Mouse (Mus musculus) left cerebral cortex, adult 18-20 months (tissue): ENCODE measurements around the gene Ints7. TPM values are rescaled to one million over a fixed set of nuclear protein-coding genes. Genes with fewer than 3 reads are reported as not detected.

Experiments
- DNase-seq, 2 experiments: peaks; one replicate each; pipeline ENCODE4 v3.0.0; 2021 to 2022; ENCODE audit warnings: low spot score in 2 of 2, mixed read lengths in 1 of 2
- total RNA-seq, 2 experiments: library from RNA; stranded (reverse); gene quantifications; 2 replicates each; pipeline ENCODE4 v1.2.3; 2021

Gene Ints7
- total RNA-seq, 2 experiments from 2014 or later: 28.0 to 33.2 TPM

DNA sequence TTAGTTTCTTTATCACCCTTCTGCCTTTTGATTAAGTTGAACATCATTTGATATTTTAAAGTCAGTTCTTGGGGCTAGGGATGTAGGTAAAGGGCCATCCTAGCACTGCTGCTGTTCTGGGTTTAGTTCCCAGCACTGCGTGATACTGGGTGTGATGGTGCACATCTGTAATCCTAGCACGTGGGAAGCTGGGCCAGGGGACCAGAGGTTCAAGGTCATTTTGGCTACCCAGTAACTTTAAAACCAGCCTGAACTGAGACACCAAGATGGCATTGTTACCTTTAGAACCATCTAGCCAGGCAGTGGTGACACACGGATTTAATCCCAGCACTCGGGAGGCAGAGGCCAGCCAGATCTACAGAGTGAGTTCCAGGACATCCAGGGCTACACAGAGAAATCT is 8.4 kb downstream of the Ints7 start:
- no peak for DNase-seq

DNA sequence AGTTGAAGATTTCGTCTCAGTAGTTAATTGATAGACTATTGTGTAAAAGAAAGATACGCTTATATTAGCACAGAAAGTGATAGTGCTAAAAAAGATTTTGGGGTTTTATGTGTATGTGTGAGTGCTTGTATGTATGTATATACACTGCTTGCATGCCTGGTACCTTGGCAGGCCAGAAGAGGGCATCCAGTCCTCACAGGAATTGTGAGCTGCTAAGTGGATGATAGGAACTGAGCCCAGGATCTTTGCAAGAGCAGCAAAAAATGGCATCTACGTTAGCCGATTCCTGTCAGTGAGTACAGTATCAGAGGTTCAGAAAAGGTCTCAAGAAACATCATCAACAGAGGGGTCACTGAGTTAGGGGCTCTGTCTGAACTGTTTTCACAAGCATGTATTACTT is 9.0 kb downstream of the Ints7 start:
- no peak for DNase-seq

DNA sequence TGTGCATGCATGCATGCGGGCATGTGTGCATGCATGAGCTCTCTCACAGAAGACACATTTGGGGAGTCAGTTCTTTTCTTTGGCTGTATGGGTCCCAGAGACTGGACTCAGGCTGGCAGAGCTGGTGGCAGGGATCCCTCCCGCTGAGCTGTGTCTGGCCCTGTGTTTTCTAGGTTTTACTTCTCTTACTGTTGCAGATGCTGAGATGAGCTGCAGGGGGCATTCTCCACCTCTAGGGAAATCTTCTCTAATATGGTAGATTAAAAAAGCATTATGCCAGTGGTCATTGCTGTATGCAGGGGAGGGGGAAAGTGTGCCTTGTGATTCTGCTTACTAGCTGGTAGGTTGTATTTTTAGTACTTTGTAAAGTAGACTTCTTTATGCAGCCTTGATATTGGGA is 10.3 kb downstream of the Ints7 start:
- no peak for DNase-seq

DNA sequence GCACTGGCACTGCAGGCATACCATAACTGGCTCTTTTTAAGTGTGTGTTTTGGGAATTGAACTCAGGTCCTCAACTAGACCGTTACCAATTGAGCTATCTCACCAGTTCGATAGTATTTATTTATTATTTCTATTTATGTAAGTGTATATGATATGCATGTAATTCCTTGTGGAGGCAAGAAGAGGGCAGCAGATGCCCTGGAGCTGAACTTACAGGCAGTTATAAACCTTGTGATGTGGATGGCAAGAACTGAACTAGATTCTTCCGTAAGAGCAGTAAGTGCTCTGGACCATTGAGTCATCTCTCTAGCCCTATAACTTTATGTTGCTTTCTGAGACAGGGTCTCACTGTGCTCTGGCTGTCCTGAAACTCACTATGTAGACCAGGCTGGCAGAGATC is 11.6 kb downstream of the Ints7 start:
- DNase-seq: no peak

DNA sequence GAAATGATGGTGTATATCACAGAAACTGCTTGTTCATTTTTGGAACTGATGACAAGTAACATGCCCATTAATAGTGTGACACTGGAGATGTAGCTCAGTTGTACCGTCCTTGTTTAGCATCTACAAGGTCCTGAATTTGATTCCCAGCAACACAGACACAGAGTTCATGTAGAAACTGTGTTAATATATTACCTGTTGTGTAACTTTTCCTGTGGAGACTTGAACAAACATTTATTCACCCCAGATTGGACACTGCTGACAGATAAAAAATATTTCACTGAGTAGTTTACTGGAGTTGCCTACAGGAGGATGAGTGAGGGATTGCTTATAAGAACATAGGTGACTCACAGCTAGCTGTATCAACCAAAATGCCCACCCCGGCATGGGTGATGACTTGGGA is 13.3 kb downstream of the Ints7 start:
- DNase-seq: no peak

DNA sequence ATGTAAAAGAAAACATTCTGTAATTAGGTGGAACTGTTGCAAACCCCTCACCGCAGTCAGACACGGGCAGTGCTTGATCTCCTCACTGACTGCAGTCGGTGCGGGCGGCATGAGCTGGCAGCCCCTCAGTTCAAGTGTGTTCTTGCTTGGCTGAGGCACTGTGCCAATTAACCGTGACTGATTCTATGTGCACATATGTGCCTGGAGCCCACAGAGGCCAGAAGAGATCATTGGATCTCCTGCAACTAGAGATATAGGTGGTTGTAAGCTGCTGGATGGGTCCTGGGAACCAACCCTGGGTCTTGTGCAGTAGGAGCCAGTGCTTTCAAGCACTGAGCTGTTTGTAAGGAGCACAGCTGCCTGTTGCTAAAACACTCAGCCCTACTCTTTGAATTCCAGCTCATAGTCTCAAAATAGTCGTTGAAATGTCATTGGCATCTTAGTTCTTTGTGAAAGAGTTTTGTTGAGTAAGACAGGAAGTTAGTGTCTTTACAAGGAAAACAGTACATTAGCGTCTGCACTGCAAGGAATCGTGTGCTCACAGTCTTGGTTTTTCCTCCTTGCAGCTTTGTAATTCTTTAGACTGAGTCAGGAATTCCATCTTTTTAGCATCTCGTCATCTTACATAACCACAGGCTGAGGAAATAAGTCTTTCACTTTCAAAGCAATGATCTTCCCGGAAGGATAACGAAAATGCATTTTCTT is 16.7 kb downstream of the Ints7 start:
- DNase-seq: peak; percentile 19 to 25

DNA sequence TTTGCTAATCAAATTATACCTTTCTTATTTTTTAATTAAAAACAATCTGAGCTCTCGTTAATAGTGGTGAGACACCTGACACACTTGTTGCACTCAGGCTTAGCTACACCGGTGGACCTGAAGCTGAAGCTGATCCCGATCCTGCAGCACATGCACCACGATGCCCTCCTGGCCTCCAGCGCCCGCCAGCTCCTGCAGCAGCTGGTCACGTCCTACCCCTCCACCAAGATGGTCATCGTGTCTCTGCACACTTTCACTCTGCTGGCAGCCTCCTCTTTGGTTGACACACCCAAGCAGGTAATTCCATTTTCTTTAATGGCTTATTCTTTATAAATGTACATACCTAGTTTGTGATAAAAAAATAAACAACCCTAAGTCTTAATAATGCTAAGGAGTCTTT is 20.6 kb downstream of the Ints7 start:
- DNase-seq: no peak

DNA sequence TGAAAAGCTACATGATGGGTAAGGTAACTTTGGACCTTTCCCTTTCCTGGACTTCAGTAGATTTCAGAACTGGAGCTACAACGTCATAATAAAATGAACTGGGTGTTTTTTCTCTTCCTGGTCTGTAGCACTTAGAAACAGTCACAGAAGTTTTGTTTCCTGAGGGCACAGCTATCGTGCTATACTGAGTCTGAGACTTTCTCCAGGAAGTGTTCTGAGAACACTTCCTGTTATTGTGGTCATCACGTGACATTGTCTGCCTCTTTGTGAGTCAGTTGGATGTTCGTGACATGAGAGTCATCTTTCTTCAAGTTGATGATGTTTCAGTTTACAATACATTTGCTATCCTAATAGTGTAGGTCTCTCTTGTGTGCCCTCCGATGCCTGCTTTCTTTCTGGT is 23.8 kb downstream of the Ints7 start:
- no peak for DNase-seq

DNA sequence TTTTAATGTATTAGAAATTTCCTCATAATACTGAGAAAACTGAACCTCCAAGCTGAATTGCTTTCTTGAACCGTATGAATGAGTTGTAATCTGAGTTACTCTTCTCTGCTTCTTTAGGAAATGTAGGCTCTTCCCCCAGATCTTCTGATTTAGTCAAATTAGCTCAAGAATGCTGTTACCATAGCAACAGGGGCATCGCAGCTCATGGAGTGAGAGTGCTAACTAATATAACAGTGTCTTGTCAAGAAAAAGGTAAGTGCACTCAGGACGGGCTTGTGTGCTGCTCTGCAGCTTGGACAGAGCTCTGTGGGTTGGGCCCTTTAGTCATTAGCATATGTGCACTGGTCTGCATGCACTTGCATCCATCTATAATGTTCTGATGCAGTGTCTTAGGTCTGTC is 29.3 kb downstream of the Ints7 start:
- no peak for DNase-seq

DNA sequence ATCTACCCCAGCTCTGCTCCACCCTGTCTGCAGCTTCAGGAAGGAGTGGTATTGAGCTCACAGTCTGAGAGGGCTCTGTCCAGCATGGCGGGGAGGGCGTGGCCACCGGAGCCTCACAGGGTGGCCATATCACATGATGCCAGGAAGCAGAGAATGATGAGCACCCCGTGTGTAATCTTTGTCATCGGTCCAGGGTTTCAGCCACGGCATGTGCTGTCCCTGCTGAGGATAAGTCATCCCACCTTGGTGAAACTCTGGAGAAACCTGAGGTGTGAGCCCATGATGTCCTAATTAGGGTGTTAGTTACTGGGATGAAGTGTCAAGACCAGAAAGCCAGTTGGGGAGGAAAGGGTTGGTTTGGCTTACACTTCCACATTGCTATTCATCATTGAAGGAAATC is 33.6 kb downstream of the Ints7 start:
- no peak for DNase-seq

DNA sequence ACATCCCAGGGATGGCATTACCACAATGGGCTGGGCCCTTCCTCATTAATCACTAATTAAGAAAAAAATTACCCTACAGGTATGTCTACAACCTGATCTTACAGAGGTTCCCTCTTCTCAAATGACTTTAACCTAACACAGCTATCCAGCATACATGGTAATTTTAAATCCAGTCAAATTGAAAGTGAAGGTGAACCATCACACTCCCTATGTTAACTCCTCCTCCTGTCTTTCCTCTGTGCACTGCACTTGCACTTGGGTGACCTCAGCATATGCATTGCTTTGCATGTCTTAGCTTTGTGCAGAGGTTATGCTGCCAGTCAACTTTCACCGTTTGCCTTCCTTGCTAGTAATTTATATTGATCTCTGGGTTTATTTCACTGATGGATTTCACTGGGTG is 34.1 kb downstream of the Ints7 start:
- DNase-seq: no peak

DNA sequence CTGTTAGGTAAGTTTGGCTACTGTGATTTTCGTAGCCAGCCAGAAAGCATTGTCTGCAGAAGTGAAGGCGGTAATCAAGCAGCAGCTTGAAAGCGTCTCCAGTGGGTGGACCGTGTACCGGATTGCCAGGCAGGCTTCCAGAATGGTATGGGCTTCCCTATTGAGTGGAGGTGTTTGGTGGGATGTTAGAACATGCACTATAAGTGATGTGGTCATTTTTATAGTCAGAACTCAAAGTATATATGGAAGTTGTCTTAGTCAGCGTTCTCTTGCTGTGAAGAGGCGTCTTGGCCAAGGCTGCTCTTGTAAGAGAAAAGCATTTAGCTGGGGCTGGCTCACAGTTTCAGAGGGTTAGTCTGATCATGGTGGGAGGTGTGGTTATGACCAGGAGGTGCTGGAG is 34.9 kb downstream of the Ints7 start:
- peak; percentile 77 to 83 for DNase-seq

DNA sequence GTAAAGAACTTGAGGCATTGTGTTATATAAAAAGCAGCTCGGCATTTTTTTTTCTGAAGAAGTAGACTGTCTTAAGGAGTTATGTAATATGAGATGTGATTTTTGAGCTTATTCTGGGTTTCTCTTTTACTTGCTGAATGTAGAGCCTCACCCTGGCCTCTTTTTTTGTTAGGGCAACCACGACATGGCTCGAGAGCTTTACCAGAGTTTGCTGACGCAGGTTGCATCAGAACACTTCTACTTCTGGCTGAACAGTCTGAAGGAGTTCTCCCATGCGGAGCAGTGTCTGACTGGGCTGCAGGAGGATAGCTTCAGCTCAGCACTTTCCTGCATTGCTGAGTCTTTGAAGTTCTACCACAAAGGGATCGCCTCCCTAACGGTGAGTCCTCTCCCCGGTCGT is 36.2 kb downstream of the Ints7 start:
- peak; percentile 29 to 48 for DNase-seq

DNA sequence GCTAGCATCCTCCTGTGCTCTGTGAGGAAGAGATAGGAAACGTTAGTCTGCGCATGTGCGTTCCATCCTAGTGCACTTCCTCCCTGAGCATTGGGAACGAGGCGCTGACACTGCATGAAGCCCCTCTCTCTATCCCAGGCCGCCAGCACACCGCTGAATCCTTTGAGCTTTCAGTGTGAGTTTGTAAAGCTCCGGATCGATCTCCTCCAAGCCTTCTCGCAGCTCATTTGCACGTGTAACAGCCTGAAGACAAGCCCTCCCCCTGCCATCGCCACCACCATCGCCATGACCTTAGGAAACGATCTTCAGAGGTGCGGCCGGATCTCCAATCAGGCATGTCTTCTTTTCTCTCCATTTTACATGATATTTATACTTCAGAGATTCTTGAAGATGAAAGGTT is 37.4 kb downstream of the Ints7 start:
- DNase-seq: no peak

DNA sequence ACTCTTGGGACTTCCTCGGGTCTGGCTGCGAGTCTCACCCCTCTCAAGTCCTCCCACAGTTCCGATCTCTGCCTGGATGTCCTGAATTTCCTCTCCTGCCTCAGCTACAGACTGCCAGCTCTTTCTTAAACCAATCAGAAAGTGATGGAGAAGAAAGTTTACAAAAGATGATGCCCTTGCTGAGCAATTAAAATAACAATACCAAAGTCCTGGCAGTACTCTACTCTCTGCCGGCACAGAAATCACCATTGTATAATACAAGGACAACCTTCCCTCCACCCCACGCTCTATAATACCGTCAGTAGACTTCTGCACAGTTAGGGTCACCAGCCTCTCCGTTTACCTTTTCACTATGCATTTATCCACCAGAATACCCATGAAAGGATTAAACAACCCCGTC is 40.8 kb downstream of the Ints7 start:
- no peak for DNase-seq

DNA sequence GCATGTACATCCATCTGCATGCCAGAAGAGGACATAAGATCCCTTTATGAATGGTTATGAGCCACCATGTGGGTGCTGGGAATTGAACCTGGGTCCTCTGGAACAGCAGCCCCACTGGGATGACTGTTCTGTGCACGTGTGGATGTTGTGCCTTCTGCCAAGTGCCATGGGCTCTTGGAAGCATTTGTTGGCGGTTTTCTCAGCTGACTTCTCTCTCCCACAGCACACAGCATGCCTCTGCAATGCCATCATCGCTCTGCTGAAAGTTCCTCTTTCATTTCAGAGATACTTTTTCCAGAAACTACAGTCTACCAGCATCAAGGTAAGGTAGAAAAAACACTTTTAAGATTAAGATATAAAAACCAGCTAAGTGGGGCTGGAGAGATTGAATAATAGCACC is 42.2 kb downstream of the Ints7 start:
- no peak for DNase-seq

DNA sequence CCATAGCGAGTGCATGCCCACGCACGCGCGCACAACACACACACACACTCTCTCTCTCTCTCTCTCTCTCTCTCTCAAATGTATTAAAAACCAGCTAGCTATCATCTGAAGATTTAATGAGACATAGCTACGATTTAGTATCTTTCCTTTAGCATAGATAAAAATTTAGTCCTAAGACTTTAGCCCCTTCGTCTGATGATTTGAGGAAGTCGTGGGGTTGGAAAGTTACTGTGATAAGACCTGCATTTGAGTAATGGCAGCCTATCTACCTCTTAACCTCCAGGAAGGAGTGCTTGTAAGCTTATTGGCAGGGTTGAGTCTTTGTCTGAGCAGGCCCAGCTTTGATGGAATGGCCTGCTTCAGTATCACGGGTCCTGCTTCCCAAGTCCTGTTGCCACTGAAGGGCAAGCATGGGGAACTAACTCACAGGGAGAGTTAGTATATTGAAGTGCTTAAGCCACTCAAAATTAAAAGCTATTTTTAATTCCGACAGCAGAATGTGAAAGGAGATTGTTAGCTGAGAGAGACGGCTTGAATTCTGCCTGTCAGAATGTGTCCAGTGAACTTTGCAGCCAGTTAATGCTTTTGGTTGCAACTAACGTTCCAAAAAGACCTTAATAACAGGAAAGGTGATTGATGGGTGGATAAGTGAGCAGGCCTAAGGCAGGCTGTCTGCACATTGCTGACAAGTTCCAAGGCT is 42.8 kb downstream of the Ints7 start:
- DNase-seq: no peak

DNA sequence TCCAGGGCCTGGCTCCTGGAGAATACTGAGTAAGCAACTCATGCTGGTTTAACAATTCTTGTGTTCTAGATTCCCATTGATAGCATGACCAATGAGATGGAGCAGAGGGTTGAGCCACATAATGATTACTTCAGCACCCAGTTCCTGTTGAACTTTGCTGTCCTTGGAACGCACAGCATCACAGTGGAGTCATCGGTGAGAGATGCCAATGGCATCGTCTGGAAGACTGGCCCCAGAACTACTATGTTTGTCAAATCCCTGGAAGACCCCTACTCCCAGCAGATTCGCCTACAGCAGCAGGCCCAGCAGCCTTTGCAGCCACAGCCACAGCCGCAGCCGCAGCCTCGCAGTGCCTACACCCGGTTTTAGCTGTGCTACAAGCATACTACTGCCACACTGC is 45.7 kb downstream of the Ints7 start:
- no peak for DNase-seq

DNA sequence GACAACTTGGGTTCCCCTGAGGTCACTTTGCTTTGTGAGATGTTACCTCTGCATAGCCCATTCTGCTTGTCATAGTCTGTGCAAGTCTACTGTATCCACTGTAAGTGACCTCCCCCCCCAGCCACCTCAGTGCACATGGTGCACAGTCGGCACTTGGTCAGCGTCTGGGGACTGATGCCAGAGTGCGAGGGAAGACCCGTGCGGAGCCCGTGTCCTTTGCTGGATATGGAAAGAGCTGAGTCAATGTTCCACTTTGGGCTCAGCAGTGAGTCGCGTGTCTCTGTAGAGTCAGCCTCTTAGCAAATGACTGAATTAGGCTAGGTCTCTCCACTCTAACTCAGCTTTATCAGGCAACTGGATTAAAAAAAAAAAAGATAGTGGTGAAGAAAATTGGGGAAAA is 47.4 kb downstream of the Ints7 start:
- peak; percentile 28 to 33 for DNase-seq

DNA sequence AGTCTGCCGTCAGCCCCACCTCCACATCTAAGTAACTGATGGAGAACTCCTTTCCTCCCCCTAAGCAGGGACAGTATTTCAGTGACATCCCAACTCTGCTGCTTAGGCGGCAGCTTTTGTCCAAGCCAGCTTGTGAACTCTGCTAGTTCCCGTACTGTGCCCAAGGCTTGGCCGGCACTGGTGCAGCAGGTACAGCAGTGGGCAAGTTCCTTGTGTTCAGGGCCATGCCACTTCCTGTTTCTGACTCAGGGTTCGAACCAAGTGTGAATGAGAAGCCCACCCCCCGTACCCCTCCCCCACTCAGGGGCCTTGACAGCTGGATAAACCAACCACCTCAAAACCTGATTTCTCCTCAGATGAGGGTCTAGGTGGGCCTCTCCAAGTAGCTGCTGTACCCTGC is 49.1 kb downstream of the Ints7 start:
- no peak for DNase-seq

DNA sequence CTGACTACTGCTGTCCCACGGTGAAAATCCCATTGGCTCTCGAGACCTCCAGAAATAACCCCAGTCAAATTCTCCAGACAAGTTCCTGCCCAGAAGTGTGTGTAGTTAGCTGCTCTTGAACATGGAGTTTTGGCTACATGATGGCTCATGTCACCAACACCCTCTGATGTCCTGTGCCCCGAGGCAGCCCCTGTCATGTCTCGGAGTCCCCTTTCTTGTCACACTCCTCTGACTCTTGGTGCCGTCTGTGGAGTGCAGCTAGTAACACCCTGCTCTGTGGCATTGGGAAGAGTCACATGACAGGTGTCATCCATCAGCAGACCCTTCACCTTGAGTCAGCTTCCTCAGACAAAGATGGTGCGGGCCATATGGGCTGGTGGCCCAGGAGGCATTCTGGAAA is 49.6 kb downstream of the Ints7 start:
- DNase-seq: no peak

DNA sequence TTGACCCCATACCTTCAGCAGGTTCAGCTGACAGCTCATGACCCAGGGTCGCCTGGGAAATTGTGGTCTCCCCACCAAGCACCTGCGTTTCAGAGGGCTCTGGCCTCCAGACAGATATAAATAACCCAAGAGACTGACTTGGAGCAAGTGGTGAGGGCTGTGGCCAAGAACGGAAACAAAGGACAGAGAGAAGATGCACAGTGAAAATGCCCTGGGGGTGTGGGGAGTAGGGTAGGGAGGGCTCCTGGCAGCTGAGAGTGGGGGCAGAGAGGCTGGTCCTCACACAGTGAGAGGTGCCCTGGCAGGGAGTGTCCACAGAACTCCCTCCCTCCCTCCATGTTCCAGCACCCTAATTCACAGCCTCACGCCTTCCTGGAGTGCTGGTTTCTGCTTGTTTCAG is 50.2 kb downstream of the Ints7 start:
- DNase-seq: no peak

DNA sequence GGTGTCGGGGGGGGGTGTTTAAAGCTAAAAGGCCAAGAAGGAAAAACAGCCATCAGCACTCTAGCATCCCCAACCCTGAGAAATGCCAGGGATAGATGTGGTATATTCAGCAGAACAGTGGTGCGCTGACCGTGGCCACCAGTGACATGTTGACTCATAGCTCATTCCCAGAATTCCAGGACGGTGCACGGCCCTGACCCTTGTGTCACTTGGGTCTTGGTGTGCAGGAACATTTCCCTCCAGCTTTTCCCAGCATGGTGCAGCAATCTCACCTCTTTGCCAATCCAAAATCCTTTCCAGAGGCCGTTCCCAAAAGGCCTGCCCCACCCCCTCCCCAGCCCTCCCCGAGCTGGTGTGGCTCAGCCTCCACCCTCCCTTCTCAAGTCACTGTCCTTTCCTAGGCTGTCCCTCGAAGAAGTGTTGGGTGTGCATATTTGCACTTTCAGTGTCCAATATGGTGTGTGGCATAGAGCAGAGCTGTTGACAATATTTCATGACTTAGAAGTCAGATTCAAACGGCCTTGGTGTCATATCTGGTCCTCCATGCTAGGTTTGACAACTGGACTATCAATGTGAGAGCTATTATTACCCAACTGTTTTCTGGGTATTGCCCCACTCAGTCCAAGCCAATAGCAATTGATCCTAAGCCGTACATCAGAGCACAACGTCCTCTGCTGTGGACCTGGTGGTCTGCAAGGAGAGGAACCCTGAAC is 53.2 kb downstream of the Ints7 start:
- DNase-seq: no peak
